Mouse (Mus musculus) adrenal gland, adult (tissue): ENCODE data around the gene Gm21789.
"Not testable (repeated sequence)": the region's sequence is repeated elsewhere in the genome, so short reads cannot be mapped to it uniquely, and the experiment has no call there.

Experiments
- DNase-seq, 2 experiments: peaks; one replicate each; pipeline ENCODE4 v3.0.0; 2022 to 2023; ENCODE audit warnings: low spot score in 1 of 2; ENCODE audit not compliant: inconsistent age in 2 of 2

The Gm21789 gene

DNA sequence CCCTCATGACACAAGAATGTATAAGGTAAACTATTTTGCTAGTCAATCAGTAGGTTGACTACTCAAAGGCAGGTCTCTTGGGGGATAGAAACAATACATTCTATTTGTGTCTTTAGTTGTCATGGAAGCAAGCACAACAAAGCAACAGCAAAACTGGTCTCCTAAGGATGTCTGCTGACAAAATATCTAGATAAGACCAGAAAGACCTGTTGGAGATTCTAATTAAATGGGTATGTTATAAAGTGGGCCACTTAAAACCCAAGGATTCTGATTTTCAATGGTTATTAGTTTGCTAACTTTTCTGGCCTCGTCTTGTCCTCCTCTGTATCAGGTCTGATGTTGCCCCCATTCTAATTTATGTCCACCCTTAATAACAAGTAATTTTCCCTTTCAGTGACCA, at the start of gene Gm21789:
Gm21789 (plus strand) TSS at position 301 of the 400 bp plus-strand sequence.
- not testable (repeated sequence) for DNase-seq

DNA sequence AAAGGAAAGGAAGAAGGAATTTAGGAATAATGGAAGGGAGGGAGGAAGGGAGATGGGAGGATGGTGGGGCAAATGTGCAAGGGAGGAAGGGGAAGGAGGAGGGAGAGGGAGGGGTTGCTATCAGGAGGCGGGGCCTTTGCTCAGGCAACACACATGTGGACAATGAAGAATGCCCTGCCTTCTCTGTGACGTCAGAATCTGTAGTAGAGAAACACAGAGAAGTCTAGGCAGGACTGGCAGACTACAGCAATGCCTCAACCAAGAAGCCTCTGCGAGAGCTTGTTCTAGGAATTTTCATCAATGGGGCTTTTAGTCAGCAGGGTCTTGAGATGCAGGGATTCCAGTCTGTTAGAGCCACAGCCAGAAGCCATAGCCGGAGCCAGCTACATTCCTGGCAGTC, 47.2 kb upstream of the Gm21789 start, which contains the start of gene Btbd35f30:
Btbd35f30 (plus strand) TSS at position 301 of the 400 bp plus-strand sequence.
- DNase-seq, result not testable (repeated sequence)

DNA sequence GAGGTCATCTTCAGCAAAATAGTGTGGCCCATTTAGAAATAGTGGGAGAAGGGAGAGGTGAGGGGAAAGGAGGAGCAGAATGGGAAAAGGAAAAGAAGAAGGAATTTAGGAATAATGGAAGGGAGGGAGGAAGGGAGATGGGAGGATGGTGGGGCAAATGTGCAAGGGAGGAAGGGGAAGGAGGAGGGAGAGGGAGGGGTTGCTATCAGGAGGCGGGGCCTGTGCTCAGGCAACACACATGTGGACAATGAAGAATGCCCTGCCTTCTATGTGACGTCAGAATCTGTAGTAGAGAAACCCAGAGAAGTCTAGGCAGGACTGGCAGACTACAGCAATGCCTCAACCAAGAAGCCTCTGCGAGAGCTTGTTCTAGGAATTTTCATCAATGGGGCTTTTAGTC, 32.0 kb downstream of the Gm21789 start, which contains the start of gene Btbd35f5:
Btbd35f5 (plus strand) TSS at position 301 of the 400 bp plus-strand sequence.
- not testable (repeated sequence) for DNase-seq
